Mouse (Mus musculus): ENCODE results near the gene Pcnt. TPM values are rescaled to one million over a fixed set of nuclear protein-coding genes. Genes with fewer than 3 reads are reported as not detected.

Pcnt gene
- polyA plus RNA-seq, 1 experiment from 2014 or later: 5.4 TPM

DNA sequence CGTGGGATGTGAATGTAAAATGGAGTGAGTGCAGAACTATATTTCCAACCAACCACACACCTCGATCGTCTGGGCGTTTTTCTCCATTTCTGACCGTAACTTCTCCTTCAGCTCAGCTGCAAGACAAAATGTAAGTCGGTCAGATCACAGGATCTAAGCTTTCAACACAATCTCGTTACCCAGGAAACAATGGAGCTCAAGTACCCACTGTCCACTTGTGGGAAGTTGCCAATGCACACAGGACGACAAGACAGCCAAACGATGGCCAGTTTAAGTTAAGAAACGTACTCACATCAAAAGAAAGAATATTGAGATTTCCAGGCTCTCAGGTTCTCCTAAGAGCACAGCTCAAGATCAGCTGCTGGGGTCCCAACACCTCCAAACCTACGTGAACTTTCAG, 8.7 kb downstream of the Pcnt start:
- peaks cover 82% of the 10 kb centered on the region for H3K36me3 ChIP-seq (replicated peaks; ENCODE audit: insufficient read depth, low read length)
- no peak overlapping the region for H3K9ac ChIP-seq (replicated peaks)
- no peak overlapping the region for H3K4me2 ChIP-seq (ENCODE audit: low read depth, low read length)
- H3K27ac ChIP-seq (ENCODE audit: low read depth): no peak overlapping the region
- no peaks in the 10 kb centered on the region for H3K27me3 ChIP-seq (ENCODE audit: insufficient read depth, low read length)
- H3K4me1 ChIP-seq (ENCODE audit: insufficient read depth): no peaks in the 10 kb centered on the region
- H3K9me3 ChIP-seq (ENCODE audit: low read length): no peaks in the 10 kb centered on the region
- TF ChIP-seq CTCF (IDR thresholded peaks at IDR 0.05; ENCODE audit: low read depth) (no peak), EP300 (IDR thresholded peaks at IDR 0.05; ENCODE audit: low read depth) (no peak)
- no peak for ATAC-seq
- H3K4me3 ChIP-seq (ENCODE audit: low read depth, low read length): no peak overlapping the region
- 90% methylated on average over 11 of the region's 11 CpGs for WGBS (ENCODE audit: insufficient replicate concordance)
- DNase-seq: no peak

DNA sequence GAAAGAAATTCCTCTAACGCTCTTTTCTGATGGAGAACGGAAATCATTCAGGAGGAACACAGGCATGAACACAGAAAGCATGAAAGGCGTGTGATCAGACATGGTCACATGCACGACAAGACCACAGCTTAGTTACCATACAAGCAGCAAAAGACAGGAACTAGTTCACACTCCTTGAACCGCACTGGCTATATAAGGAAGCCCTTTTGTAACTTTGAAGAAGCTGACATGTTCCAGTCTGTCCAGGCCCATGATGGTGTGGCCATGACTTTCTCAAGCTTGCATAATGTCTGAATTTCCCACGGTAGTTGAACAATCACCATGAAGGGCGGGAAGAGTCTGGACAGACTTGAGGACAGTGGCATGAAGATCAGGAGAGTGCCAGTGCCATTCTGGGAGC, 16.9 kb downstream of the Pcnt start:
- H3K4me2 ChIP-seq (ENCODE audit: low read depth, low read length): no peak overlapping the region
- ATAC-seq (0 out of 2 replicates have a peak, but pooled peaks have one; percentile 25), DNase-seq (no peak)
- WGBS (ENCODE audit: insufficient replicate concordance): 78% methylated on average over 7 of the region's 7 CpGs
- TF ChIP-seq EP300 (IDR thresholded peaks at IDR 0.05; ENCODE audit: low read depth): no peak
- TF ChIP-seq CTCF (IDR thresholded peaks at IDR 0.05; ENCODE audit: low read depth): no peak
- H3K27ac ChIP-seq (ENCODE audit: low read depth): no peak overlapping the region
- no peak overlapping the region for H3K9ac ChIP-seq (replicated peaks)
- H3K4me3 ChIP-seq (ENCODE audit: low read depth, low read length): no peak overlapping the region
- peaks cover 77% of the 10 kb centered on the region for H3K36me3 ChIP-seq (replicated peaks; ENCODE audit: insufficient read depth, low read length)
- H3K9me3 ChIP-seq (ENCODE audit: low read length): no peaks in the 10 kb centered on the region
- no peaks in the 10 kb centered on the region for H3K27me3 ChIP-seq (ENCODE audit: insufficient read depth, low read length)
- no peaks in the 10 kb centered on the region for H3K4me1 ChIP-seq (ENCODE audit: insufficient read depth)

DNA sequence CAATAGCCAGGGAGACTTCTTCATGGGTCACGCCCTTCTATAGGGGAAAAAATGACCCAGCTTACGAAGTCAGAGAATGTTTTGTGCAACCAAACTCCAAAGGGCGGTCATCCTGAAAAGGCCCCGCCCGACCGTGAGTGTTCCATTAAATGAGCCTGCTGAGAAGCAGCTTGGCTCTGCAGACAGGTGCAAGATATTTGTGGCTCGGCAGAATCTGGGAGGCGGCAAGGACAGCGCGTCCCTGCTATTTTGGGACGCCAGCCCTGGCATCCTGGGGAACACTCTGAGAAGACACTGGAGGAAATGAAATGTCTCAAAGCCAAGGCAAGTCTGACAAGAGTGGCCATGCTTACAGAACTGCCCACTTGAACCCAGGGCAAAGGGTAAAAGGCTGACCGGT, 25.8 kb downstream of the Pcnt start:
- 90% methylated on average over 12 of the region's 12 CpGs for WGBS (ENCODE audit: insufficient replicate concordance)
- Histone ChIP-seq H3K4me1 (ENCODE audit: insufficient read depth) (no peaks in the 10 kb centered on the region), H3K27ac (ENCODE audit: low read depth) (no peak overlapping the region), H3K36me3 (replicated peaks; ENCODE audit: insufficient read depth, low read length) (peaks cover 80% of the 10 kb centered on the region), H3K4me3 (ENCODE audit: low read depth, low read length) (no peak overlapping the region), H3K4me2 (ENCODE audit: low read depth, low read length) (no peak overlapping the region), H3K9me3 (ENCODE audit: low read length) (no peaks in the 10 kb centered on the region), H3K9ac (replicated peaks) (no peak overlapping the region), H3K27me3 (ENCODE audit: insufficient read depth, low read length) (no peaks in the 10 kb centered on the region)
- TF ChIP-seq EP300 (IDR thresholded peaks at IDR 0.05; ENCODE audit: low read depth) (no peak), CTCF (IDR thresholded peaks at IDR 0.05; ENCODE audit: low read depth) (no peak)
- ATAC-seq (no peak), DNase-seq (no peak)

- Histone ChIP-seq H3K4me1 (ENCODE audit: insufficient read depth) (no peaks in the 10 kb centered on the region), H3K4me2 (ENCODE audit: low read depth, low read length) (no peak overlapping the region), H3K36me3 (replicated peaks; ENCODE audit: insufficient read depth, low read length) (peaks cover 81% of the 10 kb centered on the region), H3K27ac (ENCODE audit: low read depth) (no peak overlapping the region), H3K9me3 (ENCODE audit: low read length) (no peaks in the 10 kb centered on the region), H3K9ac (replicated peaks) (no peak overlapping the region), H3K4me3 (ENCODE audit: low read depth, low read length) (no peak overlapping the region), H3K27me3 (ENCODE audit: insufficient read depth, low read length) (no peaks in the 10 kb centered on the region)
- 92% methylated on average over 10 of the region's 10 CpGs for WGBS (ENCODE audit: insufficient replicate concordance)
- ATAC-seq (no peak), DNase-seq (no peak)
- TF ChIP-seq EP300 (IDR thresholded peaks at IDR 0.05; ENCODE audit: low read depth) (no peak), CTCF (IDR thresholded peaks at IDR 0.05; ENCODE audit: low read depth) (no peak)
Observed at GRCm38 (mm10) chr10:76408520-76408919, 34.1 kb downstream of the Pcnt start.

DNA sequence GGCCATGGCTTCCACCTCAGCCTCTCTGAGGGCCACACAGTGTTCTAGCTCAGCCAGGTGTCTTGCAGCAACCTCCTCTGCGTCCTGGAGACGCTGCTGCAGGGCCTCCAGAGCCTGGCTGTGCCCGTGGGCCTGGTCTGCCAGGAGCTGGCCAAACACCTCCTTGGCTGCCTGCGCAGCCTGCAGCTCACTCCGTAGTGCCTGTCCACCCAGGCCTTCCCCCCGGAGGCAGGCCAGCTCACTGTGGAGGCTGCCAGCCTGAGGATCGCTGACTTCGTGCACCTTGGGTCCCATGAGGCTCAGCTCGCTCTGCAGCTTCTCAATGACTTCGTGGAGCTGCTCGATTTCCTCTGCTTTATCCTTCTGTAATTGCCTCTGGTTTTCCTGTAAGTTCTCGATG, 50.0 kb downstream of the Pcnt start:
- DNase-seq: no peak
- Histone ChIP-seq H3K36me3 (replicated peaks; ENCODE audit: insufficient read depth, low read length) (peaks cover 51% of the 10 kb centered on the region), H3K4me1 (ENCODE audit: insufficient read depth) (no peaks in the 10 kb centered on the region), H3K27ac (ENCODE audit: low read depth) (no peak overlapping the region), H3K9me3 (ENCODE audit: low read length) (no peaks in the 10 kb centered on the region), H3K4me3 (ENCODE audit: low read depth, low read length) (no peak overlapping the region), H3K4me2 (ENCODE audit: low read depth, low read length) (no peak overlapping the region), H3K9ac (replicated peaks) (no peak overlapping the region), H3K27me3 (ENCODE audit: insufficient read depth, low read length) (no peaks in the 10 kb centered on the region)
- 89% methylated on average over 12 of the region's 12 CpGs for WGBS (ENCODE audit: insufficient replicate concordance)
- ATAC-seq: no peak
- TF ChIP-seq EP300 (IDR thresholded peaks at IDR 0.05; ENCODE audit: low read depth) (no peak), CTCF (IDR thresholded peaks at IDR 0.05; ENCODE audit: low read depth) (no peak)

DNA sequence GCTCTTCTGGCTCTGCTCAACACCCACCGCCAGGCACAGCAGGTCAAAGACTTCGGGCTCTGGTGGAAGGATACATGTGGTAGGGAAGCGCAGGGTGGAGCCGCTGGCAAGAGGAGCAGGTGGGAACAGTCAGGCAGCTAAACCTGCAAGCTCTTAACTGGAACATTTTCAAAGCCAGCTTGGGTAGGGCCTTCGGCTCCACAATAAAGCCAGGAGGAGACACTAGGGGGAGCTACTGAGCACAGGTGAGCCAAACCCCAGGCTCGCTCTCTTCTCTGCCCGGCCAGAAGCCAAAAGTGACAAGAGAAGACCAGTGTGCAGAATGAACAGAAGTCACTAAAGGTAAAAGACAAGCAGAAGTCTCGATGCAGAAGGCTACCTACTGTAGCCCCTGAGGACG, 50.8 kb downstream of the Pcnt start:
- H3K4me2 ChIP-seq (ENCODE audit: low read depth, low read length): no peak overlapping the region
- WGBS (ENCODE audit: insufficient replicate concordance): 89% methylated on average over 9 of the region's 9 CpGs
- DNase-seq (peak; percentile 48), ATAC-seq (no peak)
- H3K27ac ChIP-seq (ENCODE audit: low read depth): no peak overlapping the region
- no peaks in the 10 kb centered on the region for H3K4me1 ChIP-seq (ENCODE audit: insufficient read depth)
- H3K4me3 ChIP-seq (ENCODE audit: low read depth, low read length): no peak overlapping the region
- no peak overlapping the region for H3K9ac ChIP-seq (replicated peaks)
- peaks cover 52% of the 10 kb centered on the region for H3K36me3 ChIP-seq (replicated peaks; ENCODE audit: insufficient read depth, low read length)
- no peaks in the 10 kb centered on the region for H3K27me3 ChIP-seq (ENCODE audit: insufficient read depth, low read length)
- H3K9me3 ChIP-seq (ENCODE audit: low read length): no peaks in the 10 kb centered on the region
- TF ChIP-seq EP300 (IDR thresholded peaks at IDR 0.05; ENCODE audit: low read depth) (no peak), CTCF (IDR thresholded peaks at IDR 0.05; ENCODE audit: low read depth) (peak; percentile 64)

GRCm38 (mm10) chr10:76391166-76391565, 51.4 kb downstream of the Pcnt start:
- Histone ChIP-seq H3K27ac (ENCODE audit: low read depth) (no peak overlapping the region), H3K9ac (replicated peaks) (no peak overlapping the region), H3K27me3 (ENCODE audit: insufficient read depth, low read length) (no peaks in the 10 kb centered on the region), H3K36me3 (replicated peaks; ENCODE audit: insufficient read depth, low read length) (peaks cover 54% of the 10 kb centered on the region), H3K4me1 (ENCODE audit: insufficient read depth) (no peaks in the 10 kb centered on the region), H3K9me3 (ENCODE audit: low read length) (no peaks in the 10 kb centered on the region), H3K4me2 (ENCODE audit: low read depth, low read length) (no peak overlapping the region), H3K4me3 (ENCODE audit: low read depth, low read length) (no peak overlapping the region)
- TF ChIP-seq CTCF (IDR thresholded peaks at IDR 0.05; ENCODE audit: low read depth) (no peak), EP300 (IDR thresholded peaks at IDR 0.05; ENCODE audit: low read depth) (no peak)
- ATAC-seq: no peak
- no peak for DNase-seq
- WGBS (ENCODE audit: insufficient replicate concordance): 90% methylated on average over 9 of the region's 9 CpGs

Measured in liver, postnatal 0 days (tissue).